Mouse (Mus musculus) splenic B cell, adult 2 months (primary cell): ENCODE results near the gene Col9a2.

Source experiments
- DNase-seq: peaks from one replicate; pipeline ENCODE4 v3.0.0-alpha.2; 2011; ENCODE audit warnings: low read depth, low spot score
- H3K27me3 ChIP-seq: 2 replicates; pipeline ENCODE4 v1.6.1; 2012; ENCODE audit warnings: mild to moderate bottlenecking, low read length, moderate library complexity, mixed read lengths; ENCODE audit not compliant: control insufficient read depth, poor library complexity, insufficient read depth, severe bottlenecking
- H3K36me3 ChIP-seq: 2 replicates; pipeline ENCODE4 v1.6.1; 2012; ENCODE audit warnings: mild to moderate bottlenecking, low read length, moderate library complexity, mixed read lengths; ENCODE audit not compliant: control insufficient read depth, poor library complexity, insufficient read depth, severe bottlenecking

Gene Col9a2

DNA sequence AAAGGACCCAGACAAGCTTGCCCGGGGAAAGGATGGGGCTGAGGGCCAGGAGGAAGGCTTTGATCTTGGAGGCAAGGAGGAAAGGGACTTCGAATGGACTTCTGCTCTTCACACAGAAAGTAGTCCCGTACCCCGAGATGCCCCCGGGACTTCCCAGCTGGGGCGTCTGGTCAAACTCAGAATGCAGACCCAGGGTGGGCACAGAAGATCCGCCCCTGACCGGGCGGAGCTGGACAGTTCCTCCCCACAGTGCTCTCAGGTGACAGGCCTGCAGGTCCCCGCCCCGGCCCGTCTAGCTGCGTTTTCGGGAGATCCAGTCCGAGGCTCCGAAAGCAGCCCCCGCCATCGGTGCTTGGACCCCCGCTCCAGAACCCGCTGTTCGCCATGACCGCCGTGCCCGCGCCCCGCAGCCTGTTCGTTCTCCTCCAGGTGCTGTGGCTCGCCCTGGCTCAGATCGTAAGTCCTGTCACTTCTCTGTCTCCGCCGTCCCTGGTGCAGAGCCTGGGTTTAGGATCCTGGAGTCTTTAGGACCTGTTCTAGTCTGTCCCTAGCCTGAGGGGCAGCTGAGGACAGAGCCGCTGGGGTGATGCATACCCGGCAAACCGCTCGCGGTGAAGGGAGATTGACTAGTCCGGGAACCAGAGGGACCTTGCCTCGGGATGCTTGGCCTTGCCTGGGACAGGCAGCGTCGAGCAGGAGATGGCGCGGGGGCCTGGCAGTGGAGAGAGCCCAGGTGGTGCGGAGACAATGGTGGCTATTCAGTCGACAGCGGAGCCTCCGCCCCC, at the start of gene Col9a2:
Col9a2 (plus strand) TSS at position 55 of the 785 bp plus-strand sequence.
- DNase-seq = peak; percentile 17
- Histone ChIP-seq H3K27me3 (no peaks in the 10 kb centered on the region), H3K36me3 (no peaks in the 10 kb centered on the region)

DNA sequence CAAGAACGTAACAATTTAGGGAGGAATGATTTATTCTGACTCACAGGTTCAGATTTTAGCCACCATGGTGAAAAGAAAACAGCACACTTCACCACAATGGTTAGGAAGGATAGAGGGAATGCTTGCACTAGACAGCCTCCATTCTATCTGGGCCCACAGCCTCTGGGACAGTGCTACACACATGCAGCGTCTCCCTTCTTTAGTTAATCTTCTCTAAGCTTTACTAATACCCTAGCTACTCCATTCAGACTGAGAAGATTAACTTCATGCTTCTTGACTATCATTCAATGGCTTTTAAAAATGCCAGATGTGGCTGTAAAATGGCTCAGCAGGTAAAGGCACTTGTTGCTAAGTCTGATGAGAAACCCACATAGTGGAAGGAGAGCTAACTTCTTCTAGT, 46.9 kb upstream of the Col9a2 start:
- Histone ChIP-seq H3K27me3 (no peaks in the 10 kb centered on the region), H3K36me3 (peaks cover 1% of the 10 kb centered on the region; the same call in 1 of the 2 replicates)
- no peak for DNase-seq

DNA sequence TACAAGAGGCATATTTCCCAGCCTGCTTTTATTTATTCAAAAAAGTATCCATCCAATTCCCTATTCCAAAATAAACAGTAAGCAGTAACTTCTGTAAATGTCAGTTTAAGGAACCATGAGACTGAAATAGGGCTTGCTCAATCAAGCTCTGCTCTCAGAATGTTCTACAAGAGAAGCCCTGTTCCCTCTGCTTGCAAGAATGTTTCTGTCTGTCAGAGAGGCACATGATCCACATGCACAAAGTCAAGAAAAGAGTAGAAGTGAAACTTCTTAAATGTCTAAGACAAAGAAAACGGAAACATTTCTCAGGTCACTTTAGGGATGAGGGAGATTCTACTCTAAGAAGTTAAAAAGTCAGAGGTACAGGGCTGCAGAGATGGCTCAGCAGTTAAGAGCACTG, 46.2 kb upstream of the Col9a2 start:
- DNase-seq = peak; percentile 68
- H3K27me3 ChIP-seq = no peaks in the 10 kb centered on the region
- H3K36me3 ChIP-seq = peaks cover 1% of the 10 kb centered on the region; the same call in 1 of the 2 replicates

DNA sequence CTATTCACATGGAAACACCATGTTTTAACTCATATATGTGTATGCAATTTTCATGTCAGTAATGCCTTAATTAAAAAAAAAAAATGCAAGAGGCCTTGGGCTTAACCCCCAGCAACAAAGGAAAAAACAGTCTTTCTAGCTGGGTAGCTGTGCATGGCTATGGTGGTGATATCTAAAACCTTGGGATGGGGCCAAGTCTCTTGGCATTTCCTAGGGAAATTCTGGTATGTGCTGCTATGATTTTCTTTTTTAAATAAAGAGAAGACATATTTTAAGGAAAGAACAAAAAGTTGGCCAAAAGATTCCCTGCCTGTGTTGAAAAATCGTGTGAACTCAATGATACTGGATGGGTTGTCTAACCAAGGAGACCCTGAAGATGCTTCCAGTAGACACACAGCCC, 43.3 kb upstream of the Col9a2 start:
- Histone ChIP-seq H3K36me3 (no peaks in the 10 kb centered on the region), H3K27me3 (no peaks in the 10 kb centered on the region)
- DNase-seq = no peak

DNA sequence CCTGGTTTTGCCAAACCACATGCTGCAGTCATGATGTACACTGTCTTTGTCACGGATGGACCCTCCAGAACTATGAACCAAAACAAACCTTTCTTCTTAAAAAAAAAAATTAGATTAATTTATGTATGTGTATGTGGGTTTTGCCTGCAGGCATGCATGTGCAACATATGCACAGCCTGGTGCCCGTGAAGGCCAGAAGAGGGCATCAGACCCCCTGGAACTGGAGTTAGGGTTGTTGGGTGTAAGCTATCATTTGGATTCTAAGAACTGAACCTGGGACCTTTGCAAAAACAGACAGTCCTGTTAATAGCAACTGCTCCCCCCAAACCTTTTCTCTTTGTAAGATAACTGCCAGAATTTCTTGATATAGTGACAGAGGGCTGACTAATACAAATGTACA, 38.1 kb upstream of the Col9a2 start:
- H3K36me3 ChIP-seq = no peaks in the 10 kb centered on the region
- DNase-seq = peak; percentile 51

DNA sequence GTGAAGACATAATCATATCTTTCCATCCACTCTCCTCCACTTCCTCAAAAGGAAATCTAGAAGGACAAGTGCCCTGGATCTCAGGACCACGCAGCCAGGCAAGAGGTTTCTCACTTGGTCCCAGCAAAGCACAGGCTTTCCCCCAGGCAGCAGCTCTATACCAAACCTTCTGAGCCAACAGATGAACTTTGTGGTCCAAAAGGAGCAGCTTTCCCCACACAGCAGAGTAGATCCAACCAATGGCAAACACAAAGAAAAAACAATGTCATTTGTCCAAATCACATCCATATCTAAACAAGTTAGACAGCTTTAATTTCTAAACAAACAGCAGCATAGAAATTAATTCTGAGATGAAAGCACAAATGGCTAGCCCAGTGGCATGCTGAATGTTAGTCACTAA, 37.5 kb upstream of the Col9a2 start:
- H3K36me3 ChIP-seq = no peaks in the 10 kb centered on the region
- DNase-seq = no peak
- no peaks in the 10 kb centered on the region for H3K27me3 ChIP-seq

More for the DNA sequence above, 38.1 kb upstream of the Col9a2 start:
- H3K27me3 ChIP-seq = no peaks in the 10 kb centered on the region

DNA sequence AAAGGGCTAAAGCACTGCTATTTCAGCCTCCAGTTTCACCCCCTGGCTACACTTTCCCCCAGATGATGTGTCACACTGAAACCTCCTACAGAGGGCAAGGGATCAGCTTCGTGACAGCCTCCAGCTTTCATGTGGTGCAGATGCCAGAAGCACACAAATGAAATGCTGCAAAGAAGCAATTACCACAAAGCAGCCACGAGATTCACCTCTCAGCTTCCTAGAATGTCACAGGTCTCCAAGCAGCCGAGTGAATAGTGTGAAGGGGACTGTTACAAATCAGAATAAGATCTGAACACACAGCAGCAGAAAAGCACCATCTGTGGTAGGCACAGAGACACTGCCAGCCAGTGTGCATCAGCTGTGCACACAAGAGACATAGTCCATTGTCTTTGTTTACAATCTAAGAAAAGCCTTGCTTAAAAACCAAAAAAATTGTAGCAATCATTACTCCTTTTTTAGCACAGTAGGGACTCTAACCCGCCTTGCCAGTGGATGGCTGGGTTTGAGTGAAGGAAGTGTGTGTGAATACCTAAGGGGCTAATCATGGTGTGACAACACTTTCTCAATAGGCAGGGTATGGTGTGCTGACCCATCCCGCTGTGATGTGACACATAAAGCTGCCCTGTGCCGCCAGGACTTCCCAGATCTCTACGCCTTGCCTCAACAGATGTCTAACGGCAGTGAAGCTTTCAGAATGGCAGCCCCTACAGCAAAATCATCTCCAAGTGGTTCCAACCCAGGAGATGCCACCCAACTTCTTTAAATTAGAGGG, 36.6 kb upstream of the Col9a2 start:
- no peak for DNase-seq
- H3K36me3 ChIP-seq = no peaks in the 10 kb centered on the region
- no peaks in the 10 kb centered on the region for H3K27me3 ChIP-seq

DNA sequence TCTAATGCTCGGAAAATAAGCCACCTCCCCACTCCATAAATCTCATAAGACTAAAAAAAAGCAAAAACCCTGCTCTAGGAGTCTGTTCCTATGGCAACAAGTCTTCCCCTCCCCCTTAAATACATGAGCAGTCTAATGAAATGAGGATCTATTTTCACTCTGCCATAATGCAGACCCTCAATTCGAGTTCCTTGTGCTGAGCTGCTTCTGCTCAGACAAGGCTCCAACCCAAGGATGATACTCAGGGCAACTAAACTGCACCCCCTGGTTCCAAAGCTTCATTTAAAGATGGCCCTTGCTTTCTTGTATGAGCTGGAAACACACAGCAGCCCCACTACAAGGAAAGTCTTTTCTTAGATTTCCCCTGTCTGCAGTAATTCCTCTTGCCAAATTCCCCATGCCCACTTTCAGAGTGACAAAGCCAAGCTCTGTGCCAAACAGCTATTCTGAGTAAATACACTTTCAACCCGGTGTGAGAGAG, 35.5 kb upstream of the Col9a2 start:
- no peak for DNase-seq
- no peaks in the 10 kb centered on the region for H3K36me3 ChIP-seq
- no peaks in the 10 kb centered on the region for H3K27me3 ChIP-seq

DNA sequence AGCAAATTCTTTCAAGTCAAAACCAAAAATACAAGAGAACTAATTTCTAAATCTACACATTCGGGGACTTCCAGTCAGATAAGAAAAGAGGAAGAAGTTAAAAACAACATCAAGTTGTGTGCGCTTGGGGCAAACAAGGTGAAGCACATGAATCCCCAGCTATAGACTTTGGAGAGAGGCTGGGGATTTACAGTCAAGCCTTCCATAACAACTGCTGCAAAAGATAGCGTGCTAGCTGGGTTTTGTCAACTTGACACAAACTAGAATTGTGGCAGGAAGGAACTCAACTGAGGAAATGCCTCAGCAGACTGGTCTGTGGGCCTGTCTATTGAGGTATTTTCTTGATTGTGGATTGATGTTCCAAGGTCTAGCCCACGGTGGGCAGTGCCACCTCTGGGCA, 34.5 kb upstream of the Col9a2 start:
- DNase-seq = peak; percentile 76
- no peaks in the 10 kb centered on the region for H3K36me3 ChIP-seq
- no peaks in the 10 kb centered on the region for H3K27me3 ChIP-seq

DNA sequence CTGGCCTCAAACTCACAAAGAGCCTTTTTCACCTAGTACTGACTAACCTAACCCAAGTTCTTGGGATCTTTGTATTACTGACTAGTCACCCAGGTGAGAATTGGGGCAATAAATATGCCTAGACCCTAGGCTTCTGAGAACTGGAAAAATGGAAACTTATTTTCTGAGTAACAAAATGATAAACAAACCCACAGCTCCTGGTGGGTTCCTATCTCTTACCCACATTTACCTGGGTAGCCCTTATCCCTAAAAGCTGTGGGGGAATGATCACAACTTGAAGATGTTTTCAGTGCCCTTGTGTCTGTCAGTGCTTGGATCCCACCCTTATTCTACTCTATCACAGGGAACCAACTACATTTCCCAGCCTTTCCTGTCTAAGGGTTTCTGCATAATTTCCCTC, 32.2 kb upstream of the Col9a2 start:
- no peak for DNase-seq
- no peaks in the 10 kb centered on the region for H3K36me3 ChIP-seq
- H3K27me3 ChIP-seq = no peaks in the 10 kb centered on the region

DNA sequence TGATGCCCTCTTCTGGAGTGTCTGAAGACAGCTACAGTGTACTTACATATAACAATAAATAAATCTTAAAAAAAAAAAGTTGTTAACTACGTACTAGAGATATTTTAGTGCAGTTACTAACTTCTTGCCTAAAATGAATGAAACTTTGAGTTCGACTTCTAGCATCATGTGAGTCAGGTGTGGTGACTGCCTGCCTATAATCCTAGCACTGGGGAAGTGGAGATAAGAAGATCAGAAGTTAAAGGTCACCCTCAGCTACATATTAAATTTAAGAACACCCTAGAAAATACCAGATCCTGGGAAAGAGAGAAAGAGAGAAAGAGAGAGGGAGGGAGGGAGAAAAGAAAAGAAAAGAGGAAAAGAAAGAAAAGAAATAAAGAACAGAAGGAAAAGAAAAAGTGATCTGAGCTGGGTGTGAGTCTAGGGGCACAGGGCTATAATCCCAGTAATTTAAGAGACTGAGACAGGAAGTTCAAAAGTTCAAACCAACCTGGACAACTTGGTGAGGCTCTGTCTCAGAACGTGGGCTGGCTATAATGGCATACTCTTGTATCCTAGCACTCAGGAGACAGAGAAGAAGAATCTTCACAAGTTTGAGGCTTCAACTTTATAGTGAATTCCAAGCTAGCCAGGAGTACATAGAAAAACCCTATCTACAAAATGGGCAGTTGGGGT, 31.0 kb upstream of the Col9a2 start:
- DNase-seq = no peak
- Histone ChIP-seq H3K36me3 (no peaks in the 10 kb centered on the region), H3K27me3 (no peaks in the 10 kb centered on the region)

DNA sequence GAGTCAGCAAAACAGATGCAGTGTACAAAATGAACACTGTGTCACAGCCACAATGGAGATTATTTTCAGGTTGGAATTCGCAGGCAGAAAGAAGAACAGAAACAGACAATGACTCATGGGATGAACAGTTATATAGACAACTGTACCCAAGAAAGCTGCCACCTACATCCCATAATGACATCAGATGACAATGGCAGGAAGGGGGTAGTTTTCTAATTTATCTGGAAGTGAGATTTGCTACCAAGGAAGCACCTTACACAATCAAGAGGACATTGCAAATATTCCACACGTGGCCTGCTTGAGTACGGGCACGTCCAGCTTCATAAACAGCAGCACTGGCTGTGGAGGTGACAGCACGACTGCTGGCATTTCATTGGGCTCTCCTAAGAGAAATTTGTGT, 30.0 kb upstream of the Col9a2 start:
- H3K36me3 ChIP-seq = no peaks in the 10 kb centered on the region
- H3K27me3 ChIP-seq = no peaks in the 10 kb centered on the region
- DNase-seq = no peak

DNA sequence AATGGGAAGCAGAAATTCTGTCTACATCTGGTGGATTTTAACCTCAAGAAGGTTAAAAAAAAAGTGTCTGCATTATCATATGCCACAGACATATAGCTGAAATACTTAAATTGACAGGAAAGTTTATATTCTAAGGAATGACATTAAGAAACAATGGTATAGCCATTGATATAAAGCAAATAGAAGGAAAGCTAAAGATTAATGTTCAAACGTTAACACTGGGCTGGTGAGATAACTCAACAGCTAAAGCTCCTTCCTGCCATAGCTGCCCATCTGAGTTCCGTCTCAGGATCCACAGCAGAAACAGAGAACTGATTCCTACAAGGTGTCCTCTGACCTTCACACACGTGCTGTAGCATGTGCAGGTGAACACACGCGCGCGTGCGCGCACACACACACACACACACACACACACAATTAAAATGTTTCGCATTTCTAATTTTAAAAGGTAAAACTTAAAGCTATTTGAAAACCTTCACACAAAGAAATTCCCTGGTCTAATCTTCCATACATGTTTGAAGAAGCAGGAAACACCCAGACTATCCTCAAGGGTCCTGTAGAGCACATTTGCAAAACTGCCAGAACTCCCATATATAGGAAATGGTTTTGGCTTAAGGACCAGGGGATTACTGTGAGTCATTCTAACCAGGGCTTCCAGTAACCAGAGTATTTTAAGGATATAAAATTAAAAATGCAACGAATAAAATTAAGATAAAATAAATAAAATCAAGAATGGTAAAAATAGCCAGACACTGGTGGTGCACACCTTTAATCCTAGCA, 28.2 kb upstream of the Col9a2 start:
- peak; percentile 56 for DNase-seq
- no peaks in the 10 kb centered on the region for H3K27me3 ChIP-seq

DNA sequence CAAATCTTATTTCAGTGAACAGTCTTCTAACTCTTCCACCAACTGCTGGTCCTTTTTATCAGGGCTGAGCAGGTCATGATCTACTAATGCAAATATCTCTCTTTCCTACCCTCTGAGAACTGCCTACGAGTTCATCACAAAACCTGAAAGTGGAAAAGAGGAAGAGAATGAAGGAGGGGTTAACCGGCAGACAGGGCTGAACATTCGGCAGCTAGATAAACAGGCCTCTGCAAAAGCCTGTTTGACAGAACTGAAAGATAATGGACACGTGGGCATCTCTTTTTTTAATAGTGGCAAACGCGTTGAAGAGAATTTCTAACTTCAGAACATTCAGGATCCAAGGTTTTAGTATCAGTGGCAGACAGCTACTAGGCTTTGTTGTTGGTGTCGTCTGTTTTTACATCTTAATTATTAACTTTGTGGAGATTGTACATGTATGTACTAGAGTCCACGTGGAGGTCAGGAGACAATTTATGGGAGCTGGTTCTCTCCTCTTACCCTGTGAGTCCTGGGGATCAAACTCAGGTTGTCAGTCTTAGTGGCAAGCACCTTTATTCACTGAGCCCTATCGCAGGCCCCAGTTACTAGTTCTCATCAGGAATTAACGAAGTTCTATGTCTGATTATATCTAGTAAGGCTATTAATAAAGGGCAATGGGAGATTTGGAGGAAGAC, 24.5 kb upstream of the Col9a2 start:
- Histone ChIP-seq H3K27me3 (no peaks in the 10 kb centered on the region), H3K36me3 (no peaks in the 10 kb centered on the region)
- DNase-seq = peak; percentile 88

More for the DNA sequence above, 28.2 kb upstream of the Col9a2 start:
- no peaks in the 10 kb centered on the region for H3K36me3 ChIP-seq
